Mouse (Mus musculus): ENCODE data around the gene Dop1b.

DNA sequence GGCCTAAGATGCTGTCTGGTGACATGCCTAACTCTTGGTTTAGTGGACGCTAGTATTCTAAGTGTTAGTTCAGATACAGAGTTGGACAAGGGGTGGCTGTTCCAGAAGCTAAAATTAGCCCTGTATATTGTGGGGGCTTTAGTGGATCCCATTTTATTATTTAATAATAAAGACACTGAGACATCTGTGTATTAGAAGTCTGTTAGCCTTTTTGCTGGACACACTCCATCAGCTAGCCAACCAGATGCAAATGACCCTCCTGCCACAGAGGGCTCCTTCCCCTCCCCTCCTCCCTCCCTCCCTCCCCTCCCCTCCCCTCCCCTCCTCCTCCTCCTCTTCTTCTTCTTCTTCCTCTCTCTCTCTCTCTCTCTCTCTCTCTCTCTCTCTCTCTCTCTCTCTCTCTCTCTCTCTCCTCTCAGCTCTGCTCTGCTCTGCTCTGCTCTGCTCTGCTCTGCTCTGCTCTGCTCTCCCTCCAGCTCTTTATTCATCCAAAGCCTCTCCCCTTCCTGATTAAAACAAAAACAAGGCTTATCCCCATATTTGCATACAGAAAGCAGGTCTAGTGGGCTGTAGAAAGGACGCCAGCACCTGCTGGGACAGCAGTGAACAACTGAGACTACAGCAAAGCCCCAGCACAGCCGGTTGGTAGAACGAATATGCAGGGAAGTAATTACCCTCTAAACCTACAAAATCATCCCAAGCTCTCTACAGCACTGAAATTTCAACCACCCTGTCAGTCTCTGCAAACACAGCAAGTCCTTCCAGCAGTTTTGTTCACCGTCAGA lies 78.5 kb downstream of the Dop1b start:
- TF ChIP-seq CTCF (IDR thresholded peaks at IDR 0.05; ENCODE audit: extremely low read depth, insufficient read depth, low read length): no peak
- no peak for TF ChIP-seq POLR2A (IDR thresholded peaks at IDR 0.05; ENCODE audit: extremely low read depth, insufficient read depth, low read length)
